Mouse (Mus musculus) small intestine, adult 2 months (tissue): ENCODE results near the gene Slc27a4. TPM values are rescaled to one million over a fixed set of nuclear protein-coding genes. Genes with fewer than 3 reads are reported as not detected.
A peak's percentile ranks its signal among the peaks of the same experiment; 100 is the strongest.

Source experiments
- H3K27ac ChIP-seq: fragments of 200-500 bp; 2 replicates; pipeline ENCODE4 v1.5.1; 2012; ENCODE audit warnings: low read depth, low read length, control low read depth, inconsistent platforms; ENCODE audit not compliant: insufficient read depth
- H3K27me3 ChIP-seq: fragments of 200-500 bp; 2 replicates; pipeline ENCODE4 v1.6.1; 2012; ENCODE audit warnings: mild to moderate bottlenecking, moderate library complexity, low read length, inconsistent platforms; ENCODE audit not compliant: control insufficient read depth, insufficient read depth
- H3K36me3 ChIP-seq: fragments of 200-500 bp; 2 replicates; pipeline ENCODE4 v1.6.1; 2012; ENCODE audit warnings: mild to moderate bottlenecking, low read length, control low read depth, inconsistent platforms; ENCODE audit not compliant: control insufficient read depth, insufficient read depth
- H3K4me1 ChIP-seq: fragments of 200-500 bp; 2 replicates; pipeline ENCODE4 v1.6.1; 2012; ENCODE audit warnings: low read length, inconsistent platforms, mixed read lengths; ENCODE audit not compliant: control insufficient read depth, insufficient read depth, insufficient read length
- H3K4me3 ChIP-seq: fragments of 200-500 bp; 2 replicates; pipeline ENCODE4 v1.5.1; 2012; ENCODE audit warnings: low read depth, mild to moderate bottlenecking, control low read depth, inconsistent platforms, low read length, moderate library complexity
- CTCF ChIP-seq: fragments of 200-500 bp; IDR thresholded peaks from 2 replicates; pipeline ENCODE4 v1.5.1; 2012; ENCODE audit warnings: low read depth, mild to moderate bottlenecking, control low read depth, inconsistent platforms, low read length, moderate library complexity, mixed read lengths; ENCODE audit not compliant: insufficient replicate concordance, insufficient read length; ENCODE audit errors: extremely low read depth
- POLR2A ChIP-seq: fragments of 200-500 bp; IDR thresholded peaks from 2 replicates; pipeline ENCODE4 v1.6.1; 2012; ENCODE audit warnings: low read depth, mild to moderate bottlenecking, control low read depth, inconsistent platforms, low read length, moderate library complexity
- WGBS: fragments of 180-500 bp; shearing (Covaris S2); methylation state at CpG from one replicate; pipeline ENCODE4 v1.1.7; 2018; 5-methylcytosine and 5-hydroxymethylcytosine counted together
- polyA plus RNA-seq: library from polyadenylated mRNA; depleted of rRNA; stranded (reverse); fragments of >200 nt; gene quantifications from 2 replicates; pipeline ENCODE4 v1.2.3, GENCODE M21; 2012

Gene Slc27a4
- polyA plus RNA-seq, 1 experiment = 822 TPM

DNA sequence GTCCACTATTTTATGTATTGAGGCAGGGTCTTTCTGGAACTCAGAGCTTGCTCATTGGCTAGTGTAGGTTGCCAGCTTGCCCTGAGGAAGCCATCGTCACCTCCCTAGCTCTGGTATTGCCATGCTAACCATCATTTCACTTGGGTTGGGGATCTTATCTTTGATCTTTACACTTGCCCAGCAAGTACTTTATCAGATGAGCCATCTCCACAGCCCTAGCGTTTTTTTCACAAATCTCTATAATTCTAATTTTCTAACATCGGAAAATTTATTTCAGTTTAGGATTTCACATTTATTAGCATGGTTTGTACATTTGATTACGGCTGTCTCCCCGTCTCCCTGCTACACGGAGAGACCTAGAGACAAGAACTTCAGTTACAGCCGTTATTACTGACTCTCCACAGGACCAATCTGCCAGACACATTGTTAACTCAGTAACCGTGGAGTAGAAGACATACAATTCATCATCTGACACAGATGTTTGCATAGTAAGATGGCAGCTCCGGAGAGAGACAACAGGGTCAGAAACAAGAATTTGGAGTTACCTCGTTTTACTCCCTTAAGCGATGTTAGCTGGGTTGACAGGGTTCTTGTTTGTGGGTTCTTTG lies 24.0 kb downstream of the Slc27a4 start:
- peaks cover 8% of the 10 kb centered on the region; the same call in 1 of the 2 replicates for H3K4me1 ChIP-seq
- H3K27me3 ChIP-seq = no peaks in the 10 kb centered on the region
- peak overlapping the region; percentile 78 for H3K27ac ChIP-seq
- no peak for TF ChIP-seq CTCF
- no peak for TF ChIP-seq POLR2A
- 6% methylated on average over 11 of the region's 11 CpGs for WGBS
- H3K4me3 ChIP-seq = peak overlapping the region; percentile 92
- H3K36me3 ChIP-seq = no peaks in the 10 kb centered on the region

DNA sequence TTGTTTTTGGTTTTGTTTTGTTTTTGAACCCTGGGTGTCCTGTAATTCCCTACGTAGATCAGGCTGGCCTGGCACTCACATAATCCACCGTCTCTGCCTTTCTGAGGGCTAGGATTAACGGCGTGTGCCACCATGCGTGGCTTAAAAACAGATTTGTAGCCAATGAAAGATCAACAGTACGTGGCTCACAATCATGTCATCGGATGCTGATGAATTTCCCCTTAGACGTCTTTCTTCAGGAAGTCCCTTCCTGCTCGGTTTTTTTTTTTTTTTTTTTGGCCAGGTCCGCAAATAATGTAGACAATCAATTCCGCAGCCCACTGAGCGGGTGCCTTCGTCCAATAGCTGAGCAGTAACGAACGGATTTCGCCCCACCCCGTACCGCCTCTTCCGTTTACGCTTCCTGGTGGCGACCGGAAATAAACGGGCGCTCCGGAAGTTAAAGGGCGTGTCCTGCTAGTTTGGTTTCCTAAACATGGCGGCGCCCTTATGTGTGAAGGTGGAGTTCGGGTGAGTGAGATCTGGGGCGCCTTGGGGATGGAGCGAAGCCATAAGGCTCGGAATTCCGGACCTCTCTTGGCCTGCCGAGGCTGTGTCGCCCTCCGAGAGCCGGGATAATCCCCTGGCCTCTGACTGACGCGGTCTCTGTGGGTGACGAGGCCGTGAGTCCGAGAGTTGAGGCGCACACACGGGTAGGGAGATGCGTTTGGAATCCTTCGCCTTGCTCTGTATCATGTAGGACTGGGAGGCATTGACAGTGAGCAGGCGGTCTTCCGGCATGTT lies 24.7 kb downstream of the Slc27a4 start:
- Histone ChIP-seq H3K27me3 (no peaks in the 10 kb centered on the region), H3K4me1 (peaks cover 8% of the 10 kb centered on the region; the same call in 1 of the 2 replicates), H3K27ac (peak overlapping the region; percentile 78), H3K4me3 (peak overlapping the region; percentile 92), H3K36me3 (no peaks in the 10 kb centered on the region)
- WGBS = under 1% methylated on average over 48 of the region's 48 CpGs
- TF ChIP-seq CTCF = no peak
- TF ChIP-seq POLR2A = peak; percentile 39; the same call in 1 of the 2 replicates

- Histone ChIP-seq H3K27ac (no peak overlapping the region; the same call in 1 of the 2 replicates), H3K4me3 (peak overlapping the region; percentile 92), H3K36me3 (no peaks in the 10 kb centered on the region), H3K27me3 (no peaks in the 10 kb centered on the region), H3K4me1 (peaks cover 8% of the 10 kb centered on the region; the same call in 1 of the 2 replicates)
- TF ChIP-seq POLR2A = no peak
- TF ChIP-seq CTCF = no peak
- 1% methylated on average over 12 of the region's 12 CpGs for WGBS
Observed at GRCm38 (mm10) chr2:29827709-29828024, 25.2 kb downstream of the Slc27a4 start.

- Histone ChIP-seq H3K27ac (no peak overlapping the region), H3K4me1 (peaks cover 6% of the 10 kb centered on the region; the same call in 1 of the 2 replicates), H3K27me3 (no peaks in the 10 kb centered on the region), H3K4me3 (no peak overlapping the region), H3K36me3 (peaks cover 10% of the 10 kb centered on the region)
- 96% methylated on average over 4 of the region's 4 CpGs for WGBS
- TF ChIP-seq POLR2A = no peak
- TF ChIP-seq CTCF = no peak
Observed at GRCm38 (mm10) chr2:29831106-29831505, 28.7 kb downstream of the Slc27a4 start.

DNA sequence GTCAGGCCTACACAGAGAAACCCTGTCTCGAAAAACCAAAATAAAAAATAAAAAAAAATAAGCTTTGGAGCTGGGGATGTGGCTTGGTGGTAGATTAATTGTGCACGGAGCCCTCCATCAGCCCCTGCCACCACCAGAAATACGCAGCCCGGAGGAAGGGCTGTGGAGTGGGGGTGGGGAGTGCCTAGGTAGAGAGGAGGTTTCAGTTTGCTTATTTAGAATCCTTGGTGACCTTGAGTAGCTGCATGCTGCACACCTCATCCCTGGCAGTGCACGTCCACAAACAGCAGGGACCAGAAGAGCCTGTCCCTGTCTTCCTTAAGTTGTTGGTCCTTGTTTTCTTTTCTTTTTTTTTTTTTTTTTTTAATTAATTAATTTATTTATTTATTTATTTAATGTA lies 31.4 kb downstream of the Slc27a4 start:
- Histone ChIP-seq H3K4me1 (no peaks in the 10 kb centered on the region), H3K27me3 (no peaks in the 10 kb centered on the region), H3K36me3 (peaks cover 13% of the 10 kb centered on the region), H3K4me3 (no peak overlapping the region), H3K27ac (no peak overlapping the region)
- 96% methylated on average over 5 of the region's 5 CpGs for WGBS
- TF ChIP-seq POLR2A = no peak
- TF ChIP-seq CTCF = no peak

GRCm38 (mm10) chr2:29835391-29835899 lies 33.0 kb downstream of the Slc27a4 start:
- WGBS = 90% methylated on average over 2 of the region's 2 CpGs
- TF ChIP-seq CTCF (no peak), POLR2A (no peak)
- no peaks in the 10 kb centered on the region for H3K27me3 ChIP-seq

GRCm38 (mm10) chr2:29839460-29839859 lies 37.0 kb downstream of the Slc27a4 start:
- TF ChIP-seq POLR2A = no peak
- TF ChIP-seq CTCF = no peak
- Histone ChIP-seq H3K27ac (no peak overlapping the region), H3K4me3 (no peak overlapping the region), H3K36me3 (peaks cover 23% of the 10 kb centered on the region), H3K4me1 (no peaks in the 10 kb centered on the region), H3K27me3 (no peaks in the 10 kb centered on the region)
- 55% methylated on average over 4 of the region's 4 CpGs for WGBS

More at GRCm38 (mm10) chr2:29835391-29835899, 33.0 kb downstream of the Slc27a4 start:
- Histone ChIP-seq H3K4me1 (no peaks in the 10 kb centered on the region), H3K4me3 (no peak overlapping the region), H3K36me3 (peaks cover 15% of the 10 kb centered on the region), H3K27ac (no peak overlapping the region)
